Mouse (Mus musculus) cerebellum, adult 11 months (tissue): ENCODE measurements around the gene a.

Experiments used
- DNase-seq: peaks from one replicate; pipeline ENCODE4 v3.0.0; 2022

The a gene

DNA sequence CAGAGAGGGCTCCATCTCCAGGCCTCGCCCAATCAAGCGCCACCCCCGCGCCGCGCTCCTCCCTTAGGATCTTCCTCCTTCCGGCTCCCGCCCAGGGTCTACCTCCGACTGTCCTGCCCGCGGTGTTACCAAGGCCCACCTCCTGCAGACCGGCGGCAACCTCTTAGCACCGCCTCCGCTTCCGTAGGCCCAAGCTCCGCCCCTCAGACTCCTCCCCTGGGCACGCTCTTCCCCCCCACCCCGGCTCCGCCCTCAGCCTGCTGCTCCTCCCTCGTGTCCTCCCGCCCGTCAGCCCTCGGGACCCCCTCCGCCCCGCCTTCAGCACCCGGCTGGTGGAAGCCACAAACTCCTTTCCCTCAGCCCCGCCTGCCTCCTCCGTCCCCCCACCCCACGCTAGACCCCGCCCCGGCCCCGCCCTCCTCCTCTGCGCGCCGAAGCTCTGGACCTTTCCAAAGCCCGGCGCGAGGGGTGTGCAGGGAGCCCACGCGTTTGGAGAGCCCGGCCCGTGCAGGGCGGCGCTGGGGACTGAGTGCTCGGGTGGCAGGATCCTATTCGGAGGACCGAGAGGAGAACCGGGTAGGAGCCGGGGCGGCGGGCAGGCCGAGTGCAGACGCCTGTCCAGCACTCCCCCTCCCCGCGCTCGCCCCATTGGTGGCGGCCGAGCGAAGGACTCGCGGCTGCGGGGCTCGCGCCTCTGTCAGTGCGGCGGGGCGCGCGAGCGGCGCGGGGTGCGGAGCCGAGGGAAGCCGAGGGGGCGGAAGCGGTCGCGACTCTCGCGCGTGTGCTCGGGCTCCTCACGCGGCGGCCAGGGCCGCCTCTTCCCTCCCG lies at the start of gene a, which contains the start of gene Raly:
TSS of gene a (plus strand) at position 747 of the 828 bp plus-strand sequence.
TSS of gene Raly (plus strand) at position 441 of the 828 bp plus-strand sequence.
- peak; percentile 96 for DNase-seq

DNA sequence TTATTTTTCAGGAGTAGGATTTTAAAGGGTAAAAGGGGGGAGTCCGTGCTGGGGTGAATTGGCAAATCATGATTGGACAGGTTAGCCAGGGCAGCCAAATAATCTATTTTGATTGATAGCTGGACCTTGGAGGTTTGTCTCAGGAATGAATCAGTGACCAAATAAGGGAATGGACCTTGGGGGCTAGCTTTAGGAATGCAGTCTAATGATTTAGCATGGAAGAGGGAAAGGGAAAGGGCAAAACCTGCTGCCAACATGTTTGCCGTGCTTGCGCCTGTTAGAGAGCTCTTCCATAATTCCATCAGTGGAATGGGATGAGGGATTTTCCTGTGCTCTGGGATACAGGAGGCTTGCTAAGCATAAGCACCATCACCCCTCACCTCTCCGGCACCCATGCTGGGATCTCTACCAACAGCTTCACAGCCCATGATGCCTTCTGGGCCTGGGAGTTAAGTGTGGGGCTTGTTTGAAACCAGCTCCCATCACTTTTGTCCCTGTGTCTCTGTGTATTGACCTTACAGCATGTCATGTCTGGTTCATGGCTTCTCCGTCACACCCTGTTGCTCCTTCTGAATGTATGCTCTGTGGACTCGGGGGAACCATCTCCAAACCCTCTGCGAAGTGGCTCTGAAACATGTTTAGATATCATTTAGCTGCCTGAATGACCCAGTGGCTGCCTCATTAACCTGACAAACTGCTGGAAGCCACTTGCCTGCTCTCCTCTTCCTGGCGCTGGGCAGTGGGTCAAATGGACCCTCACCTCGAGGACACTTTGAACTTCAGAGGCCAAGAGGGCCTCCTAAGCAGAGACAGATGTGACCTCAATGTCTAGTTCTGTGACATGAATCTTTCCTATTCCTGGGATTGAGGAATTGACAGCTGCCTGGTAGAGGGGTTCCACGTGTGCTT lies 48.0 kb upstream of the a start:
- DNase-seq: no peak

DNA sequence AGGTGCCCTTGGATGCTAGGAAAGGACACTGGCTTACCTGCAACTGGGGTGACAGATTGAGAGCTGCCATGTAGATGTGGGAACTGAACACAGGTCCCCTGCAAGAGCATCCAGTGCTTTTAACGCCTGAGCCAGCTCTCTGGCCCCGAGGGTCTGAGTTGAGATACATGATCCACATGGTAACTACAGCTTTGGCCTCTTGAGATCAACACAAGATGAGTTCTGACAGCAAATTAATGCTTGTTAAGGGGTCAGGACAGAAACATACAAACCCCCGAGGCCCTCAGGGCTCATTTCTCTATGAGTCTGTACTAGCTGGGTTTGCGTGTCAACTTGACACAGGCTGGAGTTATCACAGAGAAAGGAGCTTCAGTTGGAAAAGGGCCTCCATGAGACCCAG lies 47.3 kb upstream of the a start:
- DNase-seq: no peak

DNA sequence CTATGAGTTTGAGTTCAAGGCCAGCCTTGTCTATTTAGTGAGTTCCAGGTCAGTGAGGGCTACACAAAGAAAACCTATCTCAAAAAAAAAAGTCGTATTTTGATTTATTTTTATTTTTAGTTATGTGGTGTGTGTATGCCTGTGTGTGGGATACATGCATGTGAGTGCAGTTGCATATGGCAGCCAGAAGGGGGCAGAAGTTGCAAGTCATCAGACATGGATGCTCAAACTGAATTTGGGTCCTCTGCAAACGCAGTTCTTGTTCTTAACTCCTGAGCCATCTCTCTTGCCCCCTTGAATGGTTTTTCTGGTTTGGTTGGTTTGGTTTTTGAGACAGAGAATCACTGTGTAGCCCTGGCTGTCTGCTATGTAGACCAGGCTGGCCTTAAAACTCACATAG lies 42.8 kb upstream of the a start:
- DNase-seq: no peak

DNA sequence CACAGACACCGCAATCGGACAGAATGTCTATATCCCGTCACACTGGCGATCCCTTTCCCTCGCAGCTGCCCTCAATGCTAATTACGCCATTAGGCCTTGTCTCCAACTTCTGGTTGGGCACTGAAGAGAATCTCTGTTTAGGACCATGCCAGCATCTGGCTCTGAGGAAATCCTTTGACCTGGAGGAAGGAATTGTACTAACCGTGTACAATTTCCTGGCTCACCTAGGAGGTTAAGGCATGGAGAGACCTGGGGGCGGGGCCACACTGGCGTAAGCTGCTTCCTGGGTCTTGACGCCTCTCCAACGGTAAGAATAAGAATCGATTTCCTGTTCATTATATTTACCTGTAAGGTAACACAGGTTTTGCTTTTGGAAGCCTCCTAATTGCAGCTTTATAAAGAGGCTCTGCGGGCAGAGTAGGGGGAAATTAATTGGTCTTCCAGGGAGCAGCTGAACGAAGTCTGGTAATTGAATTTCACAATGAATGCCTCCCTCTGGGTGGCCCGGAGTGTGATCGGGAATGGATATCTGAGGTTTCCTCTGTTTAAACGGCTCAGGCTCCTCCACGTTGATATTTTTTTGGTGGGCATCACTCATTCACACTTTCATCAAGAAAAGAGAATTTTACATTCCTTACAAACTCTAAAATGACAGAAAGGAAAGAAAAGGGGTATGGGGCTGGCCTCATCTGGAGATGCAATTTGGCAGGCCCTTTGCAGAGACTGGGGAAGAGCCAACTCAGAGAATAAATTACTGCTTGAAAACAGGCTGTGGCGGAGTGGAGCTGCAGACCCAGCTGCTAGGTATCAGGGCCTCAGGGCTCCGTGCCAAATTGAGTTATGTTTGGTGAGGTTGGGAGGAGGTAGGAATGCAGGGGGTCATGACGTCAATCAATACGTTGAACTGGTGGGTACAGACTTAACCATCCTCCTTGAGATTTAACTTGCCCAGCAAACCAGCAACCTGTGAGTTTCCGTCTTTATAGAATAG lies 41.9 kb upstream of the a start:
- DNase-seq: no peak

DNA sequence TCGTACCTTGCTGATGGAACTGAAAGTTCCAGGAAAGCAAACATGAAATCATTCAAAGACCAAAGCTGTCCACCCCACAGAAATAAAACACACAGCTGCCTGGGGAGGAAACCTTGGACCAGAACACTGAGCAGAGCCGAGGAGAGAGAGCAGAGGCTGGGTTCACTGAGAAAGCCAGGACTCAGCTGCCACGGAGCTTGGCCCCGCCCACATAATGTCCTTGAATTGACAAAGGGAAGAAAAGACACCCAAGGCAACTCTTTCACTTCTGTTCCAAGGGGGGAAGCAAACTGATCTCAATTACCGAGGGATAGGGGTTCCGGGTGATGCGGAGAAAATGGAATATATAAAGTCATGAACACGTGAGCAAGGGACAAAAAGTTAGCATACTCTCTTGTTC lies 39.3 kb upstream of the a start:
- DNase-seq: no peak

DNA sequence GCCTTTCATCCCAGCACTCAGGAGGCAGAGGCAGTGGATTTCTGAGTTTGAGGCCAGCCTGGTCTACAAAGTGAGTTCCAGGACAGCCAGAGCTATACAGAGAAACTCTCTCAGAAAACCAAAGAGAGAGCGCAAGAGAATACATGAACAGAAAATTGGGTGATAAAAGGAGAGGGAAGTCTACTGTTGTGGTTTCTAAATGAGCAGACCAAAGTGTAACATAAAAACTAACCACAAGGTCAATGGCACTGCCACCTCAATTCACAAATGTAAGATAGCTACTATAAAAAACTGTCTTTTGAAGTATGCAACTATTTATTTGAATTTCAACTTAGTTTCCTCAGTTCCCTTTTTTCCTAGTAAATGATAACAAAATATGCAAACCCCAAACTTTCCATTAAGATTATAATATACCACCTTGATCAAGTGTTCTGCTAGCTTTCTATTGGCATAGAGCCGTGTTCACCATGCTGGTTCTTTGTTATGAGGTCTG lies 37.1 kb upstream of the a start:
- DNase-seq: no peak

DNA sequence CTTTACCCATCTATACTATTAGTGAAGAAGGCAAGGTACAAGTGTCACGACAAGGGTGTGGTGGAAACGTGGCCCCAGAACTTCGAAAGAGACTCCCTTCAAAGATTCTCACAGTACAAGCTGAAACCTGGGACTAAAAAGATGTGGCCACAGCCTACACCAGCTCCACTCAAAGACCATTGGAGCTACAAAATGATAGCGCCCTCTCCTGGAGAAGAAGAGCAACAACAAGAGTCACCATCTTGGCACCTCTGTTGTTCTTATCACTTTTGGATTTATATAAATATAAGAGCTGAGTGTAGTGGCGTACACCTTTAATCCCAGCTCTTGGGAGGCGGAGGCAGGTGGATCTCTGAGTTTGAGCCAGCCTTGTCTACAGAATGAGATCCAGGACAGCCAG lies 35.4 kb upstream of the a start:
- DNase-seq: no peak

DNA sequence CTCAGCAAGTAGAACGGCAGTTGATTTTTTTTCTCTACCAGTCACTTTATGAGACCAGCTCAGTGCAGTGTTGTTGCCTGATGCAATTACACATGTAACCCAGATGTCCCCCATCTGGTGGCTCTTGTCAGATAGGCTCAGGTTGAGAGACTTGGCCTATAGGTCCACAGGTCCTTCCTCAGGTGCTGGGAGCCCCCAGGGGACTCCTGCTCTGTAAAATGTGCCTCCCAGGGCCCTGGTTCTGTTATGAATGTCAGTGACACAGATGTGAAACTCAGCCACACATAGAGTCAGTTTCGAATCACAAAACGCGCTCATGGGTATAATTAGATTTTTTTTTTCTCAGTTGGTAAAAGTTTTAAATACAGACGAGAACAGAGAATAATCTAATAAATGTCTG lies 33.5 kb upstream of the a start:
- DNase-seq: no peak

DNA sequence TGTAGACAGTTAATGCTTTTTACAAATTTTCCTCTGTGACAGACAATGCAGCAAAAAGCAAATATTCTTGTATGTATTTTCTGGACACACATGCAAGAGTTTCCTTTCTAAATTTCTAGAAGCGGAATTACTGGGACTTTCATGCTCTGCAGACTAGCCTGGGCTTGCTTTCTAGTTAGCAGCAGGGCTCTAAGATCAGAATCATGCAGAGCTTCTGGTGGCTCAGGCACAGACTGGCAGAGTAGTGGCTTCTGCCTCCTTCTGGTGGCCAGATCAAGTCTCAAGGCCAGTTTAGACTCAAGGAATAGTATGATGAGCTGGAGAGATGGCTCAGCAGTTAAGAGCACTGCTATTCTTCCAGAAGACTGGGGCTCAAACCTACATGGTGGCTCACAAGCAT lies 32.7 kb upstream of the a start:
- DNase-seq: no peak

DNA sequence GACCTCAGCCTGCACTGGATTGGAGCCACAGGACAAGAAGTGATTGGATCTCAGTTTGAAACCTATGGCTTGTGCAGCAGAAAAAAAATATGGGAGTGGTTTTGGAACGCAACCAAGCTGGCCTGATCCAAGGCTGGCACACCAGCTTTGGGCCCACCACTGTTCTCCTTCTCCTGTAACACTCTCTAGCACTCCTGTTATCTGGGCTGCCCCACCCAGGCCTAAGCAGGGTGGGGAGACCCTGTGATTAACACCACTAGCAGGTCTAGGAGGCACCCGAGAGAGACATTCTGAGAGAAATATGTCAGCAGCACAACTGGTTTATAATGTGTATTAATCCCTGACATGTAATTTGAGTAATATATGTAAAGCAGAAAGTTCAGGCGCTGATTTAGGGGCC lies 28.0 kb upstream of the a start:
- DNase-seq: no peak

DNA sequence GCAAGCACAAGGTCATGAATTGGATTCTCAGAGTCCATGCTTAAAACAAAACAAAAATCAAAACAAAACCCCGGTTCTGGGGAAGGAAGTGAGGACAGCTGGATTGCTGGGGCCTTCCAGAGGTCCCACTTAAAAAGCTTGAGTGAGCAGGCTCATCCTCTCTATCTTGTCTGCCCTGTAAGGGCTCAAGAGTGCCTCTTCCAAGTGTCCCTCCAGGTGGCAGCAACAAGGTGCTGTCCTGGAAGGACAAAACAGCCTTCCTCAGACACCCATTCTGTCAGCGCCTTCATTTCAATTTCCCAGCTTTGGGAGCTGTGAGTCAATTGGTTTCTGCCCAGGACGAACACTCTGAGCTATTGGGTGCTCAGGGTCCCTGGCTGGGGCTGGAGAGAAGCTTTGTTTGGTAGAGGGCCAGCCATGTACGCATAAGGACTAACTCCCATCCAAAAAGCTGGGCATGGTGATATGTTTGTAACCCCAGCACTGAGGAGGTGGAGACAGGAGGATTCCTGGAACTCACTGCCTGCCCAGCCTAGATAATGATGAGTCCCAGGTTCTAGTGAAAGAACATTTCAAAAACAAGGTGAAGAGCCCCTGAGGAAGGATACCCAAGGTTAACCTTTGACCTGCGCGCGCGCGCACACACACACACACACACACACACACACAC lies 26.2 kb upstream of the a start:
- DNase-seq: no peak

DNA sequence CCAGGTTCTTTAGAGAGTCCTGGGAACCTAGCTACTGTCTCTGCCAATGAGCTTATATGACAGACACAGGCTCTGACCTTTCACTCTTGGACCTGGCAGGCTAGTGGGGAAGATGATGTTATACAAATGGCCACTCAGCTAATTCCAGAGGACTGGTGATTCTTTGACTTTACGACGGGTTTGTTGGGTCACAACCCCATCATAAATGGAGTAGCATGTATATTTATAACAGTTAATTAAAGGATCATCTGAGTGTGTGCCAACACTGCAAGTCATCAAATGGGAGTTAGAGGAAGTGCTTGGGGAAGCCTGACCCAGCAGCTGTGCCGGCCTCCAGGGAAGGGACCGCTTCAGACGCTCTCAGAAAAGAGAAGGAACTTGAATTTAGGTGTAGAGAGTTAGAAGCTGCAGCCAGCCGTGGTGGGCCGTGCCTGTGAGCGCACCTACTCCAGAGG lies 25.6 kb upstream of the a start:
- DNase-seq: no peak

DNA sequence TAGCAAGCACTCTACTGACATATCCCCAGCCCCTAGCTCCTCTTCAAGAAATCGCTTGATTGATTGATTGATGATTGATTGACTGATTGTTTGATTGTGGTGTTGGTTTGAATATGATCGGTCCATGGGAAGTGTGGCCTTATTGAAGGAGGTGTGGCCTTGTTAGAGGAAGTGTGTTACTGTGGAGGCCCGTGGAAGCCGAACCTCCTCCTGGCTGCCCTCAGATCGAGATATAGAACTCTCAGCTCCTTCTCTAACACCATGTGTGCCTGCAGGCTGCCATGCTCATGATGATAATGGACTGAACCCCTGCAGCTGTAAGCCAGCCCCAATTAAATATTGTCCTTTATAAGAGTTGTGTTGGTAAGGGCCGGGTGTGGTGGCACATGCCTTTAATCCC lies 24.2 kb upstream of the a start:
- DNase-seq: no peak

DNA sequence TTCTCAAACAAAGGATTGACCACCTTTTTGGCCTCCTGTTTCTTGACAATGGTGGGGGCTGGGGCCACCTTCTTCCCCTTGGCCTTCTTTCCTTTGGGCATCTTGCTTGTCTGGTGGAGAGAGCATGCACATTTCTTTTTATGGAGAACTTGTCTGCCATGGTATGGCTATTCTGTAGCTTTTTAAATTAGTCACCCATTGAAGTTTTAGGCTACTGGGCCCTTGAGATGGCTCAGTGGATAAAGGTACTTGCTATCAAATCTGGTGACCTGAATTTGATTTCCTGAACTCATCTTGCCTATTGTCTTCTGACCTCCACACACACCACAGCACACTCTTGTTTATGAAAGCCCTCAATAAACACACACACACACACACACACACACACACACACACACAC lies 21.3 kb upstream of the a start, which contains the start of gene Gm14214:
TSS of gene Gm14214 (minus strand) at position 101 of the 400 bp plus-strand sequence.
- no peak for DNase-seq

DNA sequence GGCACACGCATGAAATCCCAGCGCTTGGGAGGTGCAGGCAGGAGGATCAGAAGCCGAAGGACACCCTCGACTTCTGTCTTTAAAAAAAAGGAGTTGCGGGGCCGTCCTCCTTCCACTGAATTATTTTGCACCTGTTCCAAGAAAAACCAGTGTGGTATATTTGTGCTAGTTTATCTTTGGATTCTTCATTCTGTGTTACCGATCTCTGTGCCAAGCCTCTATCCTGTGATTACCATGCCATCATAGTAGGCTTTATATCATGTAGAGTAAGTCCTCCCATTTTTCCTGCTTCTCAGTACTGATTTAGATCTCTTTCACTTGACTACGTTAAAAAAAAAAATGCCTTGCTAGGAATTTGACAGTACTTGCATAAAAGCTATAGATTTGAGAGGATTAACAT lies 19.6 kb upstream of the a start:
- no peak for DNase-seq

DNA sequence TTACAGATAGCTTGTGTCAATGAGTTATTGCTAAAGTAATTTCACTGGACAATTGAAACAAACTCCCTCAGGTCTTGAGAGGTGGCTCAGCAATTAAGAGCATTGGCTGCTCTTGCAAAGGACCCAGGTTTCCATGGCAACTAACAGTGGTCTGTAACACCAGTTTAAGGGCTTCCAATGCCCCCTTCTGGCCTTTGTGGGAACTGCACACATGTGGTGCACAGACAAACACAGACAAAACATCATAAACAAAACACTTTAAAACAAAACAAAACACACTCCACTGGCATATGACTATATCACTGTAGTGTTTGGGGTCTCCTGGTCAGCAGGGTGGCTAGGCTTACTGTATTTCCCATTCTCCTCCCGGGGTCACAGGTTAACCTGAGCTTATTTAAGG lies 17.2 kb upstream of the a start:
- no peak for DNase-seq

DNA sequence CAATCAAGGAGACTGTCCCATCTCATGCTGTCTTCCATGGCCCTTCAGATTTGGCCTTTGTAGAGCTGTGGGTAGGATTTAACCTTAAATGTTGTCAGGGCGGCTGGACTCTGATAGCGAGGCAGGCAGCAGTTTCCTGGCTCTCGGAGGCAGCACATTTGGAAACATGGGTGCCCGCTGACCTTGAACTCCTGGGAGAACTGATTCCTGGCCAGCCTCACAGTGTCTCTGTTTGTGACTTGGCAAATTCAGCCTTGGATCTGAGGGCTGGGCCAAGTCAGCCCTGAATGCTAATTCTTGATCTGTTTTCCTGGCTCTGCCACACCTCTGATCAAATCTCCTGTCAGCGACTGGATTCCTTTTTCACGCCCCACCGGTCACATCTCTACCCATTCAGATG lies 14.7 kb upstream of the a start:
- no peak for DNase-seq

DNA sequence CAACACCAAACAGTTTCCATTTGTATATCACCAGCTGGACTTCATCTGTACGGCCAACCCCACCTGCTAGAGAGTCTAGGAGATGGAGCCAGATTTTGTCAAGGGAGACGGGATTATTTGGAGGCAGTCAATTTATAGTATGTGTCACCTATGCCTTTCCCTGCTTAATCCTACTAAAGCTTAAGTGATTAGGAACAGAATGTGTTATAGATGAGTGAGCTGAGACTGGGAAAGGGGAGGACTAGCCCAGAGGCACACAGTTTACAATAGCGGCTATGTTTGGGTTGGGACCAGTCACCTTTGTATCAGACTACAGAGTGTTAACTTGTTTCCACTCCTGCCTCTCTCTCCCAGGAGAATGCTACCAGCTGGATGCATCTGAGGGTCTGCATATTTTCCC lies 11.6 kb upstream of the a start:
- no peak for DNase-seq

DNA sequence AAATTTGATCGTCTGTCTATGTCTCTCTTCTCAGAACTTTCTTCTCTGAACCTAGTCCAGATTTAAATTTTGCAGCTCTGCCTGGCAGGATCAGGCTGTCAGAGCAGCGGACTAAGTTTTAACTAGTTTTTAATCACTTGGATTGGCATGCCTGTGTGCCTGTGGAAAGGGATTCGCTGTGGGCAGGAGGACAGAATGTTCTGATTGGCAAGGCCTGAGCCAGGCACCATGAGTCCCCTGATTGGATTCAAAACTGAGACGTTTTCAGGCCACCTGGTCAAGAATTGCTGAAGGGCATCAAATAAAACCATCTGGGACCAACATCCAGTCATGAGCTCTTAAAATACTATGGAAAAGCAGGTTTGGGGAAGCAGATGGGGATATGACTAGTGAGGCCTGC lies 8.8 kb upstream of the a start:
- no peak for DNase-seq

DNA sequence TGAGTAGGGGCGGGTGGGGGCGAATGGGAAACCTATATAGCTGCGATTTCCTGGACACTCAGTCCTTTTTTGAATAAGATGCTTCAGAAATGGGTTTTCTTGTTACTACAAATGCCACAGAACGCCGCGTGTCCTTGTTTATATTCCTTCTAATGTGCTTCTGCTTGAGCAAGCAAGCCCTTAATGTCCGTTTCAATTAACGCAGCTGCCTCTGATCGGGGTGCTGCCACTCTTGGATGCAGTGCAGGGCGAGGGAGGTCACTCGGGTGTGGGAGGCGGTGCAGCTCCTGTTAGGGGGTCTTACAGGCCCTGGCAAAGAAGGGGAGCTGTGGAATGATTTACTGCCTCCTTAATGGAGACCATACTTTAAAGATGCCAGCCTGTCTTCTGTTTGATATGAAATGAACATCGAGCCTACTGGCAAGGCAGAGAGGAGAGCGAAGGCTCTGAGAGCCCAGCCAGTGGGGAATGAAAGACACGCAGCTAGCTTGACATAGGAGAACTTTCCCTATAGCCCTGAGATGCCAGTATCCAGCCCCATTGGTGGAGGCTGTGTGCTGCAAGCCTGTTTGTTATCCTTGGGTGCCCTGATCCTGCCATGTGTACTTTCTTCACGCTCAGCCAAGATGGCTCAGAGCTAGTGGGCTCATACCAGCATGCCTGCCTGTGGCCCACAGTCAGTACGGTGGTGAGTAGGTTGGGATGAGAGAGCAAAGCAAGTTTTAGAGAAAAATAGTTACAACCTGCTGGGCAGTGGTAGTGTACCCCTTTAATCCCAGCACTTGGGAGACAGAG lies 8.1 kb upstream of the a start:
- DNase-seq: no peak
